Mouse (Mus musculus): ENCODE measurements around the gene Adcy10. TPM values are rescaled to one million over a fixed set of nuclear protein-coding genes. Genes with fewer than 3 reads are reported as not detected.

The Adcy10 gene
- polyA plus RNA-seq, 1 experiment from 2014 or later = not detected

GRCm38 (mm10) chr1:165464574-165464973 is 20.4 kb upstream of the Adcy10 start:
- WGBS = 53% methylated on average over 3 of the region's 3 CpGs
- H3K9ac ChIP-seq = no peak overlapping the region
- no peak overlapping the region for H3K4me3 ChIP-seq
- H3K27ac ChIP-seq = no peak overlapping the region
- no peak for ATAC-seq (ENCODE audit: borderline replicate concordance, extremely low read depth, low FRiP score, low TSS enrichment)
- H3K36me3 ChIP-seq = no peaks in the 10 kb centered on the region
- no peak overlapping the region for H3K4me2 ChIP-seq
- no peaks in the 10 kb centered on the region for H3K9me3 ChIP-seq
- no peaks in the 10 kb centered on the region for H3K27me3 ChIP-seq
- peaks cover 8% of the 10 kb centered on the region for H3K4me1 ChIP-seq

- ATAC-seq (ENCODE audit: borderline replicate concordance, extremely low read depth, low FRiP score, low TSS enrichment) = no peak
- Histone ChIP-seq H3K9ac (no peak overlapping the region), H3K4me3 (no peak overlapping the region), H3K4me1 (no peaks in the 10 kb centered on the region), H3K27ac (no peak overlapping the region), H3K36me3 (no peaks in the 10 kb centered on the region), H3K27me3 (no peaks in the 10 kb centered on the region), H3K9me3 (no peaks in the 10 kb centered on the region), H3K4me2 (no peak overlapping the region)
Observed at GRCm38 (mm10) chr1:165468971-165469370, 16.0 kb upstream of the Adcy10 start.

GRCm38 (mm10) chr1:165469717-165470116 is 15.3 kb upstream of the Adcy10 start:
- no peak overlapping the region for H3K4me3 ChIP-seq
- no peaks in the 10 kb centered on the region for H3K4me1 ChIP-seq
- no peaks in the 10 kb centered on the region for H3K36me3 ChIP-seq
- H3K9me3 ChIP-seq = no peaks in the 10 kb centered on the region
- no peaks in the 10 kb centered on the region for H3K27me3 ChIP-seq
- no peak for ATAC-seq (ENCODE audit: borderline replicate concordance, extremely low read depth, low FRiP score, low TSS enrichment)
- H3K9ac ChIP-seq = no peak overlapping the region
- no peak overlapping the region for H3K27ac ChIP-seq
- H3K4me2 ChIP-seq = no peak overlapping the region

- Histone ChIP-seq H3K9ac (no peak overlapping the region), H3K9me3 (no peaks in the 10 kb centered on the region), H3K27me3 (no peaks in the 10 kb centered on the region), H3K27ac (no peak overlapping the region), H3K4me2 (no peak overlapping the region), H3K36me3 (no peaks in the 10 kb centered on the region), H3K4me1 (no peaks in the 10 kb centered on the region), H3K4me3 (no peak overlapping the region)
- 75% methylated on average over 1 of the region's 1 CpGs for WGBS
- no peak for ATAC-seq (ENCODE audit: borderline replicate concordance, extremely low read depth, low FRiP score, low TSS enrichment)
Observed at GRCm38 (mm10) chr1:165471490-165471889, 13.5 kb upstream of the Adcy10 start.

GRCm38 (mm10) chr1:165486108-165486507 is 1.1 kb downstream of the Adcy10 start:
- H3K4me1 ChIP-seq = no peaks in the 10 kb centered on the region

GRCm38 (mm10) chr1:165489197-165489596 is 4.2 kb downstream of the Adcy10 start:
- no peak for ATAC-seq (ENCODE audit: borderline replicate concordance, extremely low read depth, low FRiP score, low TSS enrichment)
- H3K27ac ChIP-seq = no peak overlapping the region
- no peak overlapping the region for H3K4me2 ChIP-seq
- no peak overlapping the region for H3K4me3 ChIP-seq
- H3K27me3 ChIP-seq = no peaks in the 10 kb centered on the region
- no peaks in the 10 kb centered on the region for H3K9me3 ChIP-seq
- no peaks in the 10 kb centered on the region for H3K4me1 ChIP-seq
- no peaks in the 10 kb centered on the region for H3K36me3 ChIP-seq
- no peak overlapping the region for H3K9ac ChIP-seq
- WGBS = 70% methylated on average over 4 of the region's 4 CpGs

More at GRCm38 (mm10) chr1:165486108-165486507, 1.1 kb downstream of the Adcy10 start:
- H3K36me3 ChIP-seq = peaks cover 3% of the 10 kb centered on the region; the same call in 1 of the 2 replicates
- H3K4me3 ChIP-seq = no peak overlapping the region
- no peaks in the 10 kb centered on the region for H3K27me3 ChIP-seq
- no peaks in the 10 kb centered on the region for H3K9me3 ChIP-seq
- ATAC-seq (ENCODE audit: borderline replicate concordance, extremely low read depth, low FRiP score, low TSS enrichment) = no peak
- no peak overlapping the region for H3K9ac ChIP-seq
- no peak overlapping the region for H3K27ac ChIP-seq
- H3K4me2 ChIP-seq = no peak overlapping the region
- WGBS = 79% methylated on average over 2 of the region's 2 CpGs

- H3K9ac ChIP-seq = no peak overlapping the region
- no peak for ATAC-seq (ENCODE audit: borderline replicate concordance, extremely low read depth, low FRiP score, low TSS enrichment)
- peaks cover 12% of the 10 kb centered on the region for H3K4me1 ChIP-seq
- 44% methylated on average over 3 of the region's 3 CpGs for WGBS
- H3K4me3 ChIP-seq = no peak overlapping the region
- no peaks in the 10 kb centered on the region for H3K9me3 ChIP-seq
- no peak overlapping the region for H3K4me2 ChIP-seq
- no peak overlapping the region for H3K27ac ChIP-seq
- no peaks in the 10 kb centered on the region for H3K36me3 ChIP-seq
- no peaks in the 10 kb centered on the region for H3K27me3 ChIP-seq
Observed at GRCm38 (mm10) chr1:165498856-165499255, 13.9 kb downstream of the Adcy10 start.

GRCm38 (mm10) chr1:165503307-165504024 is 18.5 kb downstream of the Adcy10 start:
- peak; percentile 69; the same call in 1 of the 2 replicates for ATAC-seq (ENCODE audit: borderline replicate concordance, extremely low read depth, low FRiP score, low TSS enrichment)
- Histone ChIP-seq H3K4me3 (no peak overlapping the region), H3K9me3 (no peaks in the 10 kb centered on the region), H3K27ac (no peak overlapping the region), H3K36me3 (no peaks in the 10 kb centered on the region), H3K27me3 (no peaks in the 10 kb centered on the region), H3K4me1 (peaks cover 12% of the 10 kb centered on the region), H3K9ac (no peak overlapping the region), H3K4me2 (peak overlapping the region; percentile 0)
- WGBS = 14% methylated on average over 10 of the region's 10 CpGs

- H3K27ac ChIP-seq = no peak overlapping the region
- no peaks in the 10 kb centered on the region for H3K9me3 ChIP-seq
- H3K27me3 ChIP-seq = no peaks in the 10 kb centered on the region
- H3K4me3 ChIP-seq = no peak overlapping the region
- H3K4me2 ChIP-seq = no peak overlapping the region
- no peaks in the 10 kb centered on the region for H3K36me3 ChIP-seq
- no peak for ATAC-seq (ENCODE audit: borderline replicate concordance, extremely low read depth, low FRiP score, low TSS enrichment)
- H3K4me1 ChIP-seq = peaks cover 12% of the 10 kb centered on the region
- WGBS = 82% methylated on average over 6 of the region's 6 CpGs
- no peak overlapping the region for H3K9ac ChIP-seq
Observed at GRCm38 (mm10) chr1:165506303-165506702, 21.3 kb downstream of the Adcy10 start.

- Histone ChIP-seq H3K27me3 (no peaks in the 10 kb centered on the region), H3K4me1 (no peaks in the 10 kb centered on the region), H3K4me3 (no peak overlapping the region), H3K27ac (no peak overlapping the region), H3K4me2 (no peak overlapping the region), H3K9me3 (no peaks in the 10 kb centered on the region), H3K9ac (no peak overlapping the region), H3K36me3 (no peaks in the 10 kb centered on the region)
- ATAC-seq (ENCODE audit: borderline replicate concordance, extremely low read depth, low FRiP score, low TSS enrichment) = no peak
- WGBS = 70% methylated on average over 6 of the region's 6 CpGs
Observed at GRCm38 (mm10) chr1:165510161-165510560, 25.2 kb downstream of the Adcy10 start.

GRCm38 (mm10) chr1:165520716-165521115 is 35.7 kb downstream of the Adcy10 start:
- no peak overlapping the region for H3K4me3 ChIP-seq
- H3K4me2 ChIP-seq = no peak overlapping the region
- H3K36me3 ChIP-seq = no peaks in the 10 kb centered on the region
- H3K27ac ChIP-seq = no peak overlapping the region
- H3K9me3 ChIP-seq = no peaks in the 10 kb centered on the region
- H3K4me1 ChIP-seq = no peaks in the 10 kb centered on the region
- WGBS = 83% methylated on average over 7 of the region's 7 CpGs
- H3K9ac ChIP-seq = no peak overlapping the region
- H3K27me3 ChIP-seq = no peaks in the 10 kb centered on the region
- no peak for ATAC-seq (ENCODE audit: borderline replicate concordance, extremely low read depth, low FRiP score, low TSS enrichment)

GRCm38 (mm10) chr1:165536079-165536675 is 51.2 kb downstream of the Adcy10 start:
- no peak overlapping the region for H3K4me2 ChIP-seq
- ATAC-seq (ENCODE audit: borderline replicate concordance, extremely low read depth, low FRiP score, low TSS enrichment) = no peak
- WGBS = 73% methylated on average over 12 of the region's 12 CpGs

More at GRCm38 (mm10) chr1:165536079-165536675, 51.2 kb downstream of the Adcy10 start:
- no peaks in the 10 kb centered on the region for H3K27me3 ChIP-seq
- H3K9ac ChIP-seq = no peak overlapping the region
- no peaks in the 10 kb centered on the region for H3K4me1 ChIP-seq
- H3K27ac ChIP-seq = no peak overlapping the region
- H3K36me3 ChIP-seq = no peaks in the 10 kb centered on the region
- H3K9me3 ChIP-seq = no peaks in the 10 kb centered on the region
- no peak overlapping the region for H3K4me3 ChIP-seq

Measured in lung, embryonic 15.5 days (tissue).